Mouse (Mus musculus) limb, embryonic 15.5 days (tissue): Measurements from ENCODE around the gene Zmym6. TPM values are rescaled to one million over a fixed set of nuclear protein-coding genes. Genes with fewer than 3 reads are reported as not detected.
A peak's percentile ranks its signal among the peaks of the same experiment; 100 is the strongest.

Experiments
- ATAC-seq: fragments of 200-750 bp; cut with Nextera tagmentation; 2 replicates; pipeline ENCODE4 v1.8.0; 2017; ENCODE audit warnings: low read depth, moderate TSS enrichment; ENCODE audit not compliant: insufficient number of reproducible peaks, low FRiP score, low TSS enrichment
- H3K27ac ChIP-seq: fragments of 300-500 bp; sonication (generic); 2 replicates; pipeline ENCODE4 v1.5.1; 2015; ENCODE audit warnings: moderate library complexity, mild to moderate bottlenecking, inconsistent platforms
- H3K27me3 ChIP-seq: fragments of 300-500 bp; sonication (generic); 2 replicates; pipeline ENCODE4 v1.6.1; 2015; ENCODE audit warnings: inconsistent platforms
- H3K36me3 ChIP-seq: fragments of 300-500 bp; sonication (generic); 2 replicates; pipeline ENCODE4 v1.6.1; 2015; ENCODE audit warnings: inconsistent platforms
- H3K4me1 ChIP-seq: fragments of 300-500 bp; sonication (generic); 2 replicates; pipeline ENCODE4 v1.6.1; 2015; ENCODE audit warnings: inconsistent platforms
- H3K4me2 ChIP-seq: fragments of 300-500 bp; sonication (generic); 2 replicates; pipeline ENCODE4 v1.6.1; 2015; ENCODE audit warnings: mild to moderate bottlenecking, inconsistent platforms
- H3K4me3 ChIP-seq: fragments of 300-500 bp; sonication (generic); 2 replicates; pipeline ENCODE4 v1.5.1; 2015; ENCODE audit warnings: mild to moderate bottlenecking, inconsistent platforms
- H3K9ac ChIP-seq: fragments of 300-500 bp; sonication (generic); 2 replicates; pipeline ENCODE4 v1.6.1; 2015; ENCODE audit warnings: inconsistent platforms
- H3K9me3 ChIP-seq: fragments of 300-500 bp; sonication (generic); 2 replicates; pipeline ENCODE4 v1.6.1; 2016; ENCODE audit warnings: inconsistent platforms
- WGBS: fragments of 180-500 bp; shearing (Covaris S2); methylation state at CpG from one replicate; pipeline ENCODE4 v1.1.7; 2015; 5-methylcytosine and 5-hydroxymethylcytosine counted together
- polyA plus RNA-seq: library from polyadenylated mRNA; unstranded; fragments of >200 nt; fragmentation: Nextera tagmentation; extraction: Ambion mirVana; gene quantifications from 2 replicates; pipeline ENCODE4 v1.2.1, GENCODE M21; 2015

Gene Zmym6
- polyA plus RNA-seq, 1 experiment from 2014 or later = 22.0 TPM

DNA sequence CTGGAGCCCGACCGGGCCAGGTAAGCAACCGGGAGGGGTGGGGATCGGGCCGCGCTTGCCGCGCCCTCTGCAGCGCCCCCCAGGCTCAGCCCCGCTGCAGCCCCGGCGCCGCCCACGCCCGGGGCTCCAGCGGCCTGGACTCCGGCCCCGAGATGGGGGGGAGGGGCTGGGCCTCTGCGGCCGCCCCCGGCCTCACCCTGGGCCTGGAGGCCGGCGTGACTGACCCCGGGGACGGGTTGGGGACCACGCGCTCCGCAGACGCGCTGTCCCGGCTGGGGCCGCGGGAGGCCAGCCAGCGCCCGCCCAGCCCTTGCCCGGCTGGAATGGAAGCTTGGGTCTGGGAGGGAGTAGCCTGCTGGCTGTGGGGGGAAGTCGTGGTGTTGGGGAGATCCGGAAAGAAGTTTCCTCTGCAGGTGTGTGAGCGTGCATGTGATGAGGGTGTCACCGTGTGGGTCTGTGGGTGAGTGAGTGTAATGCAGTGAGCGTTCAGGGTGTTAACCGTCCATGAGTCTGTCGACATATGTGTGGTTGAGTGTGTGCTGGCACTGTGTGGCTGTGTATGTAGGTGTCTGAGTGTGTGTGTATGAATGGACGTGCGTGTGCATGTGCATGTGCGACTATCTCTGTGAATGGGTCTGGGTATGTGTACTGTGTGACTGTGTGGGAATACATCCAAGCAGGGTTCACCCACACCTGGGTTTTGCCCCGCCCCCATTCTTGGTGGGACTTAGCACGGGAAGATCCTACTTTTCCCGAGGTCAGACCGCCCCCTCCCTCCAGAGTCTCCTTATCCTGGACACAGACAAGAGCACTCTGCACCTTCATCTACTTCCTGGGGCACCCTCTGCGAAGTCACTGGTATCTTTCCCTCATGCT, 92.4 kb downstream of the Zmym6 start:
- peak; percentile 26; the same call in 1 of the 2 replicates for ATAC-seq

GRCm38 (mm10) chr4:127170866-127171265, 93.7 kb downstream of the Zmym6 start:
- H3K27ac ChIP-seq = no peak overlapping the region
- H3K9ac ChIP-seq = no peak overlapping the region
- no peak for ATAC-seq
- H3K36me3 ChIP-seq = no peaks in the 10 kb centered on the region
- WGBS = 43% methylated on average over 5 of the region's 5 CpGs
- peaks cover 24% of the 10 kb centered on the region for H3K4me1 ChIP-seq
- no peaks in the 10 kb centered on the region for H3K9me3 ChIP-seq
- peaks cover 70% of the 10 kb centered on the region for H3K27me3 ChIP-seq
- no peak overlapping the region for H3K4me3 ChIP-seq
- H3K4me2 ChIP-seq = no peak overlapping the region

More for the DNA sequence above, 92.4 kb downstream of the Zmym6 start:
- Histone ChIP-seq H3K27me3 (peaks cover 70% of the 10 kb centered on the region), H3K9me3 (no peaks in the 10 kb centered on the region), H3K4me2 (peak overlapping the region; percentile 100), H3K27ac (no peak overlapping the region), H3K9ac (peak overlapping the region; percentile 51), H3K4me3 (peak overlapping the region; percentile 65), H3K36me3 (no peaks in the 10 kb centered on the region), H3K4me1 (peaks cover 24% of the 10 kb centered on the region)
- 2% methylated on average over 44 of the region's 51 CpGs for WGBS

DNA sequence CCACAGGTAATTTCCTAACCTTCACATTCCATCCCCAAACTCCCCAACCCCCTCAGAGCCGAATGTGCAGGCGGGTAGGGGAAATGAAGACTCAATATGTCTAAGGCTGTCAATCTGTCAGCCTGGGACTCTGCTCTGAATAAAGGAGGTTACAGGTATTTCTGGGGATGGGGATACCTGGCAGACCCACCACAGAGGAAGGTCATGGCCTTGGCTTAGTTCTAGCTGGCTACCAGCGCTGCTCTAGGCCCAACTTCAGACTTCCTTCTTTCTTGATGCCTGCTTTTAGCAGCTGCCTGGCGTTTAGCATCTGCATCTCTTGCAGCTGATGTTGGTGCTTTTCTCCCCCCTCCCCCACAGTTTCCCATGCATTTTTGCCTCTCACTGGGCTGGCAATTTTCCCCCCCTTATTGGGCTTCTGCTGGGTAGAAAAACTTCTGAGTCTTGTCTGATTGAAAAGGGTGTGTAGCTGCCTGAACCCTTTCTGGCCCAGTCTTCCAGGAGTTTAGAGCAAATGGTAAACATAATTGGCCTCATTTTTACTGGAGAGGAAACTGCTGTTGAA, 94.2 kb downstream of the Zmym6 start:
- Histone ChIP-seq H3K4me1 (peaks cover 24% of the 10 kb centered on the region), H3K9me3 (no peaks in the 10 kb centered on the region), H3K9ac (no peak overlapping the region), H3K4me2 (no peak overlapping the region), H3K36me3 (no peaks in the 10 kb centered on the region), H3K27me3 (peaks cover 70% of the 10 kb centered on the region), H3K27ac (no peak overlapping the region), H3K4me3 (no peak overlapping the region)
- no peak for ATAC-seq
- WGBS = 44% methylated on average over 4 of the region's 4 CpGs

DNA sequence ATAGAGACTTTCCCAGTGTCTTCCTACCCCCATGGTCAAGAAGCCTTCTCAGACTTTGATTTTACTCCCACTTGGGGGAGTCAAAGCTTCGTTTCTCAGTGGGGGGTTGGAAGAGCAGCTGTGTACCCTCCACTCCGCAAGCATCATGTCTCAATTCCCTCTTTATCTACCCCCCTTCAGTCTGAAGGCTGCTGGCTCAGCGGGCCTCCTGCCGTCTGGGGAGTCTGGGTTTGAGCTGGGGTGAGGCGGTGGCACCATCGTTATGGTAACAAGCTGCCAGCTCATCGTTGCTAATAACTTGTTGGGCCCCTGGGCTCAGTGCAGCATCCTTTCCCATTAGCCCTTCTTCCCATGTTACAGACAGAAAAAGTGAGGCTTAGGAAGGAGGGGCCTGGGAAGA, 94.9 kb downstream of the Zmym6 start:
- Histone ChIP-seq H3K27me3 (peaks cover 68% of the 10 kb centered on the region), H3K9me3 (no peaks in the 10 kb centered on the region), H3K27ac (no peak overlapping the region), H3K4me1 (peaks cover 24% of the 10 kb centered on the region), H3K36me3 (no peaks in the 10 kb centered on the region), H3K4me2 (no peak overlapping the region), H3K9ac (no peak overlapping the region), H3K4me3 (no peak overlapping the region)
- no peak for ATAC-seq
- WGBS = 19% methylated on average over 7 of the region's 7 CpGs

DNA sequence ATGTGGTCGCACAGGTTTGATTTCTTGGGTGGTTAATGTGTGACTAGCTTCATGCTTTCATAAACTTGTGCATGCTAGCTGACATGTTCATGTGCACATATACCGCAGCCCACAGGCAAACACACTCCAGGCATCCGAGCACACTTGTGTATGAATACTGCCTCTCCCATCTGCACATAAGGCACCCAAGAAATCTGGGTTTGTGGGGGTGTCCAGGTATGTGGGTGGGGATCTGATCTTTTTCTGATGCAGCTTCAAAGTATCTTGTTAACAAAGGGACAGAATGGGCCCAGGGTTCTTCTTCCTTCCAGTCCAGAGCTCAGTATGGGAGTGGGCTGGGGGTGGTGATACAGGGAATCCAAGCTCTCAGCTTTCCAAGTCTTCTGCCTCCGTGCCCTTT, 95.4 kb downstream of the Zmym6 start:
- Histone ChIP-seq H3K4me3 (no peak overlapping the region), H3K27ac (no peak overlapping the region), H3K27me3 (peaks cover 69% of the 10 kb centered on the region), H3K9me3 (no peaks in the 10 kb centered on the region), H3K9ac (no peak overlapping the region), H3K4me1 (peaks cover 24% of the 10 kb centered on the region), H3K36me3 (no peaks in the 10 kb centered on the region), H3K4me2 (no peak overlapping the region)
- no peak for ATAC-seq
- 66% methylated on average over 4 of the region's 4 CpGs for WGBS

GRCm38 (mm10) chr4:127173461-127173860, 96.3 kb downstream of the Zmym6 start:
- Histone ChIP-seq H3K27me3 (peaks cover 69% of the 10 kb centered on the region), H3K27ac (no peak overlapping the region), H3K4me1 (peaks cover 16% of the 10 kb centered on the region), H3K36me3 (no peaks in the 10 kb centered on the region), H3K9me3 (no peaks in the 10 kb centered on the region), H3K9ac (no peak overlapping the region), H3K4me3 (no peak overlapping the region), H3K4me2 (no peak overlapping the region)
- ATAC-seq = no peak
- 2% methylated on average over 8 of the region's 8 CpGs for WGBS

Other genes starting within 250 kb of the Zmym6 start
- gene Zmym4, start 109.2 kb upstream of the Zmym6 start, polyA plus RNA-seq = 12.9 and 17.2 TPM in 2 replicates
- gene Sfpq, start 56.1 kb upstream of the Zmym6 start, polyA plus RNA-seq = 50.2 and 71.8 TPM in 2 replicates
- 18.5 and 19.8 TPM in 2 replicates for gene Zmym1, start 16.2 kb upstream of the Zmym6 start, polyA plus RNA-seq
- 12.2 and 13.0 TPM in 2 replicates for gene Tmem35b, start 46.3 kb downstream of the Zmym6 start, polyA plus RNA-seq
- gene Dlgap3, start 91.8 kb downstream of the Zmym6 start, polyA plus RNA-seq = 0.56 and 0.63 TPM in 2 replicates
- gene Smim12, start 166.4 kb downstream of the Zmym6 start, polyA plus RNA-seq = 53.0 and 53.1 TPM in 2 replicates
- gene Gja4, start 236.7 kb downstream of the Zmym6 start, polyA plus RNA-seq = 16.7 and 23.5 TPM in 2 replicates